Mouse (Mus musculus): ENCODE results near the gene Slc5a4b. TPM values are rescaled to one million over a fixed set of nuclear protein-coding genes. Genes with fewer than 3 reads are reported as not detected.

Slc5a4b gene
- polyA plus RNA-seq (2017; shearing (Covaris generic)), result not detected

GRCm38 (mm10) chr10:76110861-76111260 is at the start of gene Slc5a4b:
TSS of gene Slc5a4b (minus strand) at chr10:76110961.

GRCm38 (mm10) chr10:76147278-76147677 is 36.5 kb upstream of the Slc5a4b start, which contains the start of gene Slc5a4a:
TSS of gene Slc5a4a (plus strand) at chr10:76147451.

GRCm38 (mm10) chr10:76032402-76033118 is 78.2 kb downstream of the Slc5a4b start, which contains the start of gene Zfp280b:
TSS of gene Zfp280b (plus strand) at chr10:76032650.

Other genes with a start within 250 kb of the Slc5a4b start
- 2.9 TPM for gene Derl3, start 217.5 kb downstream of the Slc5a4b start, polyA plus RNA-seq (2017; shearing (Covaris generic))
- gene Smarcb1, start 189.3 kb downstream of the Slc5a4b start, polyA plus RNA-seq (2017; shearing (Covaris generic)), result 110 TPM
- gene Chchd10, start 177.8 kb downstream of the Slc5a4b start, polyA plus RNA-seq (2017; shearing (Covaris generic)), result 195 TPM
- gene Mmp11, start 174.5 kb downstream of the Slc5a4b start, polyA plus RNA-seq (2017; shearing (Covaris generic)), result 17.6 TPM
- gene Gm867, start 170.3 kb downstream of the Slc5a4b start, polyA plus RNA-seq (2017; shearing (Covaris generic)), result 0.19 TPM
- 1.1 TPM for gene Vpreb3, start 167.9 kb downstream of the Slc5a4b start, polyA plus RNA-seq (2017; shearing (Covaris generic))
- 1.8 TPM for gene Gm5134, start 156.4 kb downstream of the Slc5a4b start, polyA plus RNA-seq (2017; shearing (Covaris generic))
- gene Zfp280b, start 78.3 kb downstream of the Slc5a4b start, polyA plus RNA-seq (2017; shearing (Covaris generic)), result 39.0 TPM
- gene Slc5a4a, start 36.5 kb upstream of the Slc5a4b start, polyA plus RNA-seq (2017; shearing (Covaris generic)), result not detected
- 25.0 TPM for gene Prmt2, start 126.9 kb upstream of the Slc5a4b start, polyA plus RNA-seq (2017; shearing (Covaris generic))
- not detected for gene S100b, start 142.9 kb upstream of the Slc5a4b start, polyA plus RNA-seq (2017; shearing (Covaris generic))
- 8.3 TPM for gene Dip2a, start 234.3 kb upstream of the Slc5a4b start, polyA plus RNA-seq (2017; shearing (Covaris generic))